Mouse (Mus musculus) hematopoietic stem cell, adult 5-6 weeks (primary cell): ENCODE measurements at regions not wholly inside any gene's neighbourhood (a gene's known extent, or its start where the extent isn't known, plus 50 kb on each side); places are given as distances from the start of the nearest gene placed in this dataset.

ENCODE experiments used
- ATAC-seq, 2 experiments: fragments of 125-278 bp in 1 of 2; replicated peaks in 1 of 2; 2 replicates each; pipeline ENCODE4 v1.8.0; 2016 to 2017; ENCODE audit warnings: inconsistent platforms in 2 of 2, mild to moderate bottlenecking in 2 of 2, moderate number of reproducible peaks in 2 of 2, low read depth in 1 of 2, moderate TSS enrichment in 1 of 2; ENCODE audit not compliant: low FRiP score in 2 of 2, poor library complexity in 2 of 2, severe bottlenecking in 2 of 2, insufficient read depth in 1 of 2, low TSS enrichment in 1 of 2

DNA sequence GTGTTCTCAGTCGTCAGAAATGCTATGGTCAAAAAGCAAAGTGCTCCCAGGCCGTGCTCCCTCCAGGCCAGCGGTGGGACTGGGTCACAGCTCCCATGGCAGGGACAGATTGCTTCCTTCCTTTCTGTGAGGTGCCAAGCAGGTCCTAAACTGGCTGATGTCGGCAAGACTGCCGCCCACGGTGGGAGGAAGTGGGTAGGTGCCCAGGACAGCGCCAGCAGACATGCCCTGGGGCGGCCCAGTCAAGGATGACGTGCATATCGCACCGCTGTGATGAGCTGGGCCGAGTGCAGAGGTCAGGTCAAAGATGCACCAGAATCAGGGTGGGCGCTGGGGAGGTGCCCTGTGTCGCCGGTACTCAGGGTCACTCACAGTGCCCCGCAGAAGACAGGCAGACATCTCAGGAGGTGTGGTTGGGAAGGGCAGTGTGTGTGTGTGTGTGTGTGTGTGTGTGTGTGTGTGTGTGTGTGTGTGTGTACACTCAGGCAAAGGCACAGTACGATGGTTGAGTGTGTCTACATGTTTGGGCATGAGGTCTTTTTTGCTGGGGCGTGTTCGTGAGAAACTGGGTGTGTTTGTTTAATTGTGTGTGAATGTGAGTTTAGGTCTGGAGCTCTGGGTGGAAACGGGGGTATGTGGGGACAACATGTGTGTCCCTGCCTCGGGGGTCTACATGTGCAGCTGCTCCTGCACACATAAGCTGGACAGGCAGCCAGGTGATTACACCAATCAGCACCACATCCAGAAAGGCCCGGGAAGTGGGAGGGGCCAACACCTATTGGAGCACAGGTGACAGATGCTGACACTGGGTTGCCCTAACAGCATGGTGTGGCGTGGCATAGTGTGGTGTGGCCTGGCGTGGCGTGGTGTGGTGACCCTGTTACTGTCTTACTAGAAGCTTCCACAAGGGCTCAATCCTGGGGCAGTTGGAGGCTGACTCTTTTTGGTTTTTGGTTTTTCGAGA is 100.5 kb upstream of the Ptpn1 start:
- peak; percentile 78 to 80 for ATAC-seq

DNA sequence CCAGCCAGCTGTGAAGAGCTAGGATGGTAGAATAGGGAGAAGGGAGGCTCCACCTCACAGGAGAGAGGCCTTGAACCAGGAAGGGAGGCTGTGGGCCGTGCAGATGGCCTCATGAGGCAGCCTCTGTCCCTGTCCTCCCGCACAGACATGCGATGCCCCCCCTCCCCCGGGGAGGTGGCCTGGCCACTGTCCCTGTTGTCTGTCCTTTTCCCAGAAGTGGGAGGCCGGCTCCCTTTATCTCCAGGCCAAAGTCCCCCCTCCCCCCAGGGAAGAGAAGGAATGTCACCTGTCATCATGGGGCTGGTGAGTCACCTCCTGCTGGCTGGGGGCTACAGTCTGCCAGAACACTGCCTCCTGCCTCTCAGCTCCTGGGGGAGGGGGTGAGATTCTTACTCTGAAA is 103.6 kb upstream of the Ptpn1 start:
- no peak for ATAC-seq

GRCm38 (mm10) chr2:167826922-167827703 is 104.7 kb upstream of the Ptpn1 start:
- no peak for ATAC-seq

DNA sequence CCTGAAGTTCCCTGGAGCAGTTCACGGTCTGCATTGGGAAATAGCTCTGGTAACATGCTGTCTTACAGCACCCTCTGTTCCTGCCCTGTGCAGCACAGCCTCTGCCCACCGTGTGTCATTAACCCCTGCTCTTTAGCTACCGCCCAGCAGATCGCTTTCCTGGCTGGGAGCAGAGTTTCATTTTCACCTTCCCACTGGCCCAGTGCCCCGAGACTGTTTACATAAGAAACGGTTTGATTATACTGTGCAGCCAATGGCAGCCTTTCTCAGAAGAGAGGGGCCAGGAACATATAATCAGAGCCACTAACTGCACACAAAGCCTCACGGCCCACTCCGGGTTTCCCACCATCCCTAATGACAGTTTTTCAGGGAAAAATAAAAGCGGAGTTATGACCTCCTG is 108.3 kb upstream of the Ptpn1 start:
- peak; percentile 83 to 88 for ATAC-seq

- ATAC-seq = no peak; a peak in 2 of 4 replicates
Measured at GRCm38 (mm10) chr2:167823044-167823443, 108.8 kb upstream of the Ptpn1 start.

DNA sequence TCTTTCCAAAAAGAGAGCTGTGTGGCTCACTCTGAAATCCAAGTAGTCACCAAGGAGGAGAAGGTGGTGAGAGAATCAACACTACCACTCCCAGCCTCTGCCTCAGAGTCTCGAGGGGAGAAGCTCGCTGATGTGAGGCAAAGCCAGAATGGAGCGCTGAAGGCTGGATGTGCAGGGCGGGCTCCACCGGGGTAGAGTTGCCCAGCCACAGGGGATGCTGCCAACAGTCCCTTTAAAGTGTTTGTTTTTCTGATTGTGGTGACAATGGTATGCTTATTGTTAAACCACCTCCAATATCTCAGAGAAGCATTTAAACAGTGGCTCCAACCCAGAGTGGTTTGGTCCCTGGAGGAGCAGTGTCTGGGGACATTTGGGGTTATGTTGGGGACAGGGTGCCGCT is 110.7 kb upstream of the Ptpn1 start:
- ATAC-seq = no peak

GRCm38 (mm10) chr2:167818799-167819198 is 113.1 kb upstream of the Ptpn1 start:
- ATAC-seq = no peak

DNA sequence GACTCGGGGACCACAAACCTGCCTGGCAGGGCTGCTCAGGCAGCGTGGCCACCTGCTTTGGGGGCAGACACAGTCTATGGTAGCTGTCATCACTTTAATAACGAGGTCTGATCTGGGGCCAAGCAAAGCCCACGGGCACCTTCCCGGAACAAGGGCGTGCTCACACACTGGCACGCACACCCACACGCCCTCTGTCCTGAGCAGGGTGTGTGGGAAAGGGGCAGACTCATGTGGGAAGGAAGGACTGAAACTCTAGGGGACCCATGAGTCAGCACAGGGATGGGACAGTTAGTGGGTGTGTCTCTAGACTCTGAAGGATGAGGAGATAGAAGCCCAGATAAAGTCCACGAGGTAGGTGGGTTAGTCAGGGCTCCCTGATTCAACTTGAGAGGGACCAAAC is 114.8 kb upstream of the Ptpn1 start:
- ATAC-seq = no peak

- no peak for ATAC-seq
Measured at GRCm38 (mm10) chr2:167815123-167815522, 116.7 kb upstream of the Ptpn1 start.

DNA sequence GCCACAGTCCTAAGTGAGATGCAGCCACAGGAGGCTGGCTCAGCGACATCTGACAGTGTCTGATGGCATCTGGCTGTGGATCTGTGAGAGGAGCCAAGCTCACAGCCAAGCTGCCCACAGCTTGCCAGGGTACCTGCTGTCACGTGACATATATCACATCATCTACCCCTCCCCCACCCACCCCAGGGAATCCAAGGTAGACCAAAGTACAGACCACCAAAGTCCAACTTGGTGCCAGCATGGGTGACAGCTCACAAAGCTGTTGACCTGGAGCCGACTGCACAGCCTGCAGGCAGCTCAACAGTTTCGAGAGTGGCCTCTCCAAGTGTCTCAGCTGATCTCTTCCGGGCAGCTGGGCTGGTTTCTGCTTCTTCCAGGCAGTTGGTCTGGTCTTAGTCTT is 119.6 kb upstream of the Tmem189 start:
- no peak for ATAC-seq

GRCm38 (mm10) chr2:167805629-167806304 is 116.1 kb upstream of the Tmem189 start:
- peak in 1 of 2 experiments; percentile 13; a peak in 1 of 4 replicates for ATAC-seq

DNA sequence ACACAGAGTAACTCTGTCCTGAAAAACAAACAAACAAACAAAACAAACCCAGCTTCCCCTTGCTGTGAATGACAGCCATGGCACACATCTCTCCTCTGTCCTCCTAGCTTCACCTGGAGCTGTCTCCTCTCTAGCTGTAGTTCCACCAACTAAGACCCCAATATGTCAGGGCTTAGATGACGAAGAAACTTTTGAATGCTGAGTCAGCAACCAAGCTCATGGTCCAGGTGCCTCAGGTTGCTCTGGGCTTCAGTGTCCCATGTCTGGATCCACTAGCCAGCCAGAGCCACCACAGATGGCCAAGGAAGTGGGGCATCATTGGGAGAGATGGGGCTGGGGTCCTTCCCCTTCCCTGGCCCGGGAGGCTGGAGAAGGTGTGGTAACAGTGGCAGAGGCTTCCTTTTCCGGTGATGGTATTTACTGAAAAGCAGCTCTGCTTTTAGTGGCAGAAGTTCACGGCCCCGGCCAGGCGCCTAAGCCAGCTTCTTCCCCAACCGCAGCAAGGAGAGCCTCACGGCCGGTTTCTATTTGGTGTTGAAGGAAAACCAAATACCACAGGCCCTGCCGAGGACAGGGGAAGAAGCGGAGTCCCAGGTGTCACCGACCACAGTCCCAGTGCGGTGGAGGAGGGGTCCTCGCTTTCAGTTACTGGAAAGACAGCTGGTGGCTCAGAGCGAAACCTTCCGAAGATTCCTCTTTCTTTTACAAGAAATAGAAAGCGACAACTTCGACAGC is 115.0 kb upstream of the Tmem189 start:
- ATAC-seq = peak; percentile 65 to 76

- no peak for ATAC-seq
Measured at GRCm38 (mm10) chr2:167802494-167802893, 112.9 kb upstream of the Tmem189 start.

- no peak for ATAC-seq
Measured at GRCm38 (mm10) chr2:167801389-167801788, 111.8 kb upstream of the Tmem189 start.

- no peak for ATAC-seq
Measured at GRCm38 (mm10) chr2:167800648-167801245, 111.1 kb upstream of the Tmem189 start.

DNA sequence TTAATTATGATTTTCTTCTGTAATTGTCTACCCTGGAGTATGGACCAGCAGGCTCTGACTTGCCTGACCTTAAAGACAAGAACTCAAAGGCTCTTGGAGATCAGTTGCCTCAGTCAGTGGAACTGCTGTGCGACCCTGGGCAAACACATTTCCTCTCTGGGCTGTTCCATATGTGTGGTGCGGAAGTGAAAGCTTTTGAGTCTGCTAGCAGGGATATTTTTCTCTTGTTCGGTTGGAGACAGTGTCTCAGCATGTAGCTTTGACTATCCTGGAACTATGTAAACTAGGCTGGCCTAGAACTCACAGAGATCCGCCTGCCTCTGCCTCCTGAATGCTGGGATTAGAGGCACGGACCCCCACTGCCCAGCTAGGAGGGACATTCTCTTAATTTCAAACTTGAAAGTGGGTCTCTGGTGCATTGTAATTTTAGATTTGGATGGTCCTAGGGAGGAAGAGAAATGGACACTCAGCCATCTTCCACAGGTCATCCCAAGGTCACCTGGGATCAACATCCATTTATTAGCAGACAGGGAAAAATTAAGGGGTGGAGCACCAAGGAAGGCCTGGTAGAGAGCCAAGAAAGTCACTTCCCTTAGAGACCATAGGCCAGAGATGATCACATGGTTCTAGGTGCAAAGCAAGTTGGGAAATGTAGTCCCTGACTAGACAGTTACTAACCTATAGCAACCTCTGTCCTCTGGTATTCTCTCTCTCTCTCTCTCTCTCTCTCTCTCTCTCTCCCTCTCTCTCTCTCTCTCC is 110.2 kb upstream of the Tmem189 start:
- ATAC-seq = no peak; a peak in 1 of 4 replicates
